Mouse (Mus musculus): ENCODE data around the gene Tfap4. TPM values are rescaled to one million over a fixed set of nuclear protein-coding genes. Genes with fewer than 3 reads are reported as not detected.

The Tfap4 gene
- total and polyA plus RNA-seq, 2 experiments from 2014 or later: 7.0 to 7.8 TPM

- no peaks in the 10 kb centered on the region for H3K9me3 ChIP-seq (ENCODE audit: low read length)
- WGBS: 100% methylated on average over 1 of the region's 1 CpGs
- ATAC-seq (no peak), DNase-seq (ENCODE audit: low spot score) (no peak)
- H3K4me1 ChIP-seq (ENCODE audit: insufficient read depth, low read length): peaks cover 15% of the 10 kb centered on the region
- no peaks in the 10 kb centered on the region for H3K36me3 ChIP-seq (ENCODE audit: insufficient read depth, low read length)
- H3K9ac ChIP-seq (replicated peaks; ENCODE audit: low read length): no peak overlapping the region
- TF ChIP-seq CTCF (IDR thresholded peaks at IDR 0.05; ENCODE audit: low read depth): no peak
- peak overlapping the region; percentile 94 for H3K4me2 ChIP-seq (ENCODE audit: low read depth, low read length)
- H3K4me3 ChIP-seq (ENCODE audit: low read length): no peak overlapping the region
- no peaks in the 10 kb centered on the region for H3K27me3 ChIP-seq (ENCODE audit: insufficient read depth, low read length)
- H3K27ac ChIP-seq: no peak overlapping the region
Observed at GRCm38 (mm10) chr16:4557085-4557484, 2.6 kb downstream of the Tfap4 start.

DNA sequence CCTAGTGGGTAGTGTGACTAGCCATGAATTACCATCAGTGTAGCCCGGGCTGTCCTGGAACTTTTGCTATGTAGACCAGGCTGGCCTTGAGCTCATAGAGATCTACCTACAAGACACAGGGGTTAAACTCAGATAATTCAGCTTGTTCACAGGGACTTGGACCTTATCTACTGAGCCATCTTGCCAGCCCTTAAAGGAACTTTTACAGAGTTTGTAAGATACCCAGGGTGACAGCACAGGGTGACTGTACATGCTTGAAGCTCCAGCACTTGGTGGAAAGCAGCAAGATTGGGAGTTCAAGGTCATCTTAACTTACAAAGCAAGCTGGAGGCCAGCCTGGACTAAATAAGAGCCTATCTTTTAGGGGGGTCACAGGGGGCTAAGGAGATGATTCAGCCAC, 4.1 kb downstream of the Tfap4 start:
- WGBS: 97% methylated on average over 1 of the region's 1 CpGs
- Histone ChIP-seq H3K27me3 (ENCODE audit: insufficient read depth, low read length) (no peaks in the 10 kb centered on the region), H3K9me3 (ENCODE audit: low read length) (no peaks in the 10 kb centered on the region), H3K36me3 (ENCODE audit: insufficient read depth, low read length) (no peaks in the 10 kb centered on the region), H3K4me2 (ENCODE audit: low read depth, low read length) (no peak overlapping the region), H3K9ac (replicated peaks; ENCODE audit: low read length) (no peak overlapping the region), H3K4me1 (ENCODE audit: insufficient read depth, low read length) (peaks cover 15% of the 10 kb centered on the region), H3K4me3 (ENCODE audit: low read length) (no peak overlapping the region), H3K27ac (no peak overlapping the region)
- ATAC-seq: no peak
- no peak for DNase-seq (ENCODE audit: low spot score)
- TF ChIP-seq CTCF (IDR thresholded peaks at IDR 0.05; ENCODE audit: low read depth): no peak

DNA sequence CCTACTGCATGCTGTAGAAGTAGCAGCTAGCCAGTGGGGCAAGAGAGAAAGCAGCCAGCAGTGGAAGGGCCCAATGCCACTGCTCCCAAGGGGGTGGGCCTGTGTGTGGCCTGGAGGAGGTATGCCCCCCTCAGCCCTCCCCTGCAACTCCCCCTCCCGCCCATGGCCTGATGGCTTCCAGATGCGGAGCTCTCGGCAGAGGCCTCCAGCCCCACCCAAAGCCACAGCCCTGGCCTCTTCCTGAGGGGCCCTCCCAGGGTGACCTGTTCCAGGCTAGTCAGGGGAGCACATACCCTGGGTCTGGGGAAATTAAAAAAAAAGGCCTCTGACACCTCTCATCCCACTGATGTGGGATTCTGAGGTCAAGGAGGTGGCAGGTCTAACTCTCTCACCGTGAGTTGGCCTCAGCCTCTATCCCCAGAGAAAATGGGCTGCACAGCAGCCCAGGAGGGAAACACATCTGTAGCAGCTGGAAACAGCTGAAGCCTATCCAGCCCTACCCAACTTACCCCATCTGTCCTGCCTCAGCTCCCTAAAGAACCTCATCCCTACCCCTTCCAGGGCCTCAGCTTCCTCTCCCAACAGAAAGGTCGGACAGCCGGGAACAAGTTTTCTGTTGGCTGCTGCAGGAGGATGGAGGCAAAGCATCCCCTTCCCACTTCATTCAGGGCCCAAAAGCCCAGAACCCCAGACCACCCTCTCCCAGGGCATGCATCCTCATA, 6.7 kb downstream of the Tfap4 start:
- H3K36me3 ChIP-seq (ENCODE audit: insufficient read depth, low read length): no peaks in the 10 kb centered on the region
- DNase-seq (ENCODE audit: low spot score): no peak

DNA sequence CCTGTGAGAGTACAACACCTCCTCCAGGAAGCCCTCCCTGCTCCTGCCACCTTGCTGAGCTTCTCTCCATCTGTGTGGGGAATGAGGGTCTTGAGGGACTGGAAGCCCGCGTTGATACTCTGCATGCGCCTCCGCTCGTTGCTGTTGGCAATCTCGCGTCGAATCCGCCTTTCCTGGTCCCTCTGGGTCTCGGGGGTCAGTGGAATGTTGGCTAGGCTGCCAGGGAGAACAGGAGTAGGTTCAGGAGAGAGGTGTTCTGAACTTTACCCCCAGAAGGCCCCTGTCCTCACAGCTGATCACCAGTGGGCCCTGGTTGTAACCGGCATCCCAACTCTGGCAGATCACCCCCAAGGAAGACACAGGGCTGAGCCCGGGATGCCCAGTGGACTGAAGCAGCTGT, 7.8 kb downstream of the Tfap4 start:
- Histone ChIP-seq H3K9me3 (ENCODE audit: low read length) (no peaks in the 10 kb centered on the region), H3K36me3 (ENCODE audit: insufficient read depth, low read length) (no peaks in the 10 kb centered on the region), H3K4me2 (ENCODE audit: low read depth, low read length) (no peak overlapping the region), H3K4me3 (ENCODE audit: low read length) (no peak overlapping the region), H3K27ac (no peak overlapping the region), H3K9ac (replicated peaks; ENCODE audit: low read length) (no peak overlapping the region), H3K27me3 (ENCODE audit: insufficient read depth, low read length) (no peaks in the 10 kb centered on the region), H3K4me1 (ENCODE audit: insufficient read depth, low read length) (peaks cover 4% of the 10 kb centered on the region; the same call in 1 of the 2 replicates)
- 91% methylated on average over 12 of the region's 12 CpGs for WGBS
- no peak for DNase-seq (ENCODE audit: low spot score)
- ATAC-seq: no peak
- TF ChIP-seq CTCF (IDR thresholded peaks at IDR 0.05; ENCODE audit: low read depth): no peak

More for the DNA sequence above, 6.7 kb downstream of the Tfap4 start:
- ATAC-seq: 0 out of 2 replicates have a peak, but pooled peaks have one; percentile 28
- Histone ChIP-seq H3K4me2 (ENCODE audit: low read depth, low read length) (no peak overlapping the region), H3K9ac (replicated peaks; ENCODE audit: low read length) (0 out of 2 replicates have a peak overlapping the region, but pooled peaks have one; percentile 13), H3K4me3 (ENCODE audit: low read length) (no peak overlapping the region), H3K27me3 (ENCODE audit: insufficient read depth, low read length) (no peaks in the 10 kb centered on the region), H3K4me1 (ENCODE audit: insufficient read depth, low read length) (peaks cover 15% of the 10 kb centered on the region), H3K9me3 (ENCODE audit: low read length) (no peaks in the 10 kb centered on the region), H3K27ac (no peak overlapping the region)
- 76% methylated on average over 6 of the region's 6 CpGs for WGBS
- no peak for TF ChIP-seq CTCF (IDR thresholded peaks at IDR 0.05; ENCODE audit: low read depth)

- no peak overlapping the region for H3K4me3 ChIP-seq (ENCODE audit: low read length)
- no peaks in the 10 kb centered on the region for H3K27me3 ChIP-seq (ENCODE audit: insufficient read depth, low read length)
- peak; percentile 99 for TF ChIP-seq CTCF (IDR thresholded peaks at IDR 0.05; ENCODE audit: low read depth)
- no peaks in the 10 kb centered on the region for H3K4me1 ChIP-seq (ENCODE audit: insufficient read depth, low read length)
- H3K27ac ChIP-seq: no peak overlapping the region
- no peaks in the 10 kb centered on the region for H3K9me3 ChIP-seq (ENCODE audit: low read length)
- H3K4me2 ChIP-seq (ENCODE audit: low read depth, low read length): no peak overlapping the region
- H3K9ac ChIP-seq (replicated peaks; ENCODE audit: low read length): no peak overlapping the region
- H3K36me3 ChIP-seq (ENCODE audit: insufficient read depth, low read length): no peaks in the 10 kb centered on the region
- DNase-seq (ENCODE audit: low spot score) (peak; percentile 86), ATAC-seq (peak; percentile 79)
- WGBS: 38% methylated on average over 13 of the region's 13 CpGs
Observed at GRCm38 (mm10) chr16:4551056-4551455, 8.6 kb downstream of the Tfap4 start.

DNA sequence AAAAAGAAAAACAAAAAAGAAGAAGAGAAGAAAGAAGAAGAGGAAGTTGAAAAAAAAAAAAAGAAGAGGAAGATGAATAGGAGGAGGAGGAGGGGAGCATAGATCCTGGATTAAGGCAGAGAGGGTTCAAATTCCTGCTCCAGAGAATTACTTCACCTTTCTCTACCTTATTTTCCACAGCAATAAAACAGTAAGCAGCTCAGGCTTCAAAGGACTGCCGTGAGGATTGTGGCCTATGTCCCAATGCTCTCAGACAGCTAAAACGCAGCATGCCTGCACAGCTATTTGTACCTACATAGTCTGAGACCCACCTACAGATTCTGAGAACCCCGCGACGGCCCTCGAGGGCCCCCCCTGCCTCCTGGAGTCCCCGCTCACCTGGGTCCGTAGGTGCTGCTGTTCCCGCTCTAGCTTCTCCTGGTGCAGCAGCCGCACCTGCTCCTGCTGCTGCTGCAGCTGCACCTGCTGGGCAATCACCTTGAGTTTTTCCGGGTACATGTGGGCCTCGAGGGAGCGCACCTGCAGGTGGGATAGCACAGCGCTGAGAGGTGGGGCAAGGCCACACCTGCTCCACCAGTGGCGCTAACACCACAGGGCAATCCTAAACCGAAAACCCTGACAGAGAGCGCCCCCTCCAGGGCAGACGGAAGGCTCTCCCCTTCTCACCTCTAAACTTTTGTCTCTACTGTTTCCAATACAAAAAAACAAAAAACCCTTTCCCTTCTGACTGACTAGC, 10.5 kb downstream of the Tfap4 start:
- WGBS: 86% methylated on average over 18 of the region's 18 CpGs

More for the DNA sequence above, 10.5 kb downstream of the Tfap4 start:
- H3K27ac ChIP-seq: no peak overlapping the region
- no peaks in the 10 kb centered on the region for H3K9me3 ChIP-seq (ENCODE audit: low read length)
- no peak for TF ChIP-seq CTCF (IDR thresholded peaks at IDR 0.05; ENCODE audit: low read depth)
- H3K4me1 ChIP-seq (ENCODE audit: insufficient read depth, low read length): no peaks in the 10 kb centered on the region
- ATAC-seq: no peak
- no peak overlapping the region for H3K4me3 ChIP-seq (ENCODE audit: low read length)
- no peak overlapping the region for H3K9ac ChIP-seq (replicated peaks; ENCODE audit: low read length)
- no peak for DNase-seq (ENCODE audit: low spot score)
- no peak overlapping the region for H3K4me2 ChIP-seq (ENCODE audit: low read depth, low read length)
- H3K36me3 ChIP-seq (ENCODE audit: insufficient read depth, low read length): peaks cover 9% of the 10 kb centered on the region; the same call in 1 of the 2 replicates
- H3K27me3 ChIP-seq (ENCODE audit: insufficient read depth, low read length): no peaks in the 10 kb centered on the region
